Mouse (Mus musculus): Measurements from ENCODE around the gene 6030445D17Rik. TPM values are rescaled to one million over a fixed set of nuclear protein-coding genes. Genes with fewer than 3 reads are reported as not detected.

Gene 6030445D17Rik
- total RNA-seq, 4 experiments from 2014 or later = 0.41 to 0.70 (median 0.64) TPM

GRCm38 (mm10) chr4:136459210-136459609 lies 2.8 kb upstream of the 6030445D17Rik start:
- no peak for DNase-seq (ENCODE audit: low spot score in 2 of 2)

- DNase-seq (ENCODE audit: low spot score in 2 of 2) = no peak
Observed at GRCm38 (mm10) chr4:136461206-136461605, 844 bp upstream of the 6030445D17Rik start.

- DNase-seq (ENCODE audit: low spot score in 2 of 2) = peak in 1 of 2 experiments; percentile 20
Observed at GRCm38 (mm10) chr4:136461761-136462085, 327 bp upstream of the 6030445D17Rik start.

- DNase-seq (ENCODE audit: low spot score in 2 of 2) = no peak
Observed at GRCm38 (mm10) chr4:136462839-136463178, 759 bp downstream of the 6030445D17Rik start.

- no peak for DNase-seq (ENCODE audit: low spot score in 2 of 2)
Observed at GRCm38 (mm10) chr4:136463436-136463835, 1.4 kb downstream of the 6030445D17Rik start.

- no peak for DNase-seq (ENCODE audit: low spot score in 2 of 2)
Observed at GRCm38 (mm10) chr4:136466226-136466625, 4.2 kb downstream of the 6030445D17Rik start.

- peak; percentile 43 to 85 for DNase-seq (ENCODE audit: low spot score in 2 of 2)
Observed at GRCm38 (mm10) chr4:136468553-136469327, 6.7 kb downstream of the 6030445D17Rik start.

- peak; percentile 89 to 91 for DNase-seq (ENCODE audit: low spot score in 2 of 2)
Observed at GRCm38 (mm10) chr4:136469371-136469903, 7.4 kb downstream of the 6030445D17Rik start, which contains the start of gene Luzp1. Gene Luzp1, plus strand, starts transcription at chr4:136469761.

- DNase-seq (ENCODE audit: low spot score in 2 of 2) = no peak
Observed at GRCm38 (mm10) chr4:136469941-136470346, 7.9 kb downstream of the 6030445D17Rik start.

GRCm38 (mm10) chr4:136470347-136471071 lies 8.5 kb downstream of the 6030445D17Rik start:
- DNase-seq (ENCODE audit: low spot score in 2 of 2) = peak in 1 of 2 experiments; percentile 25

GRCm38 (mm10) chr4:136476692-136477091 lies 14.6 kb downstream of the 6030445D17Rik start:
- no peak for DNase-seq (ENCODE audit: low spot score in 2 of 2)

GRCm38 (mm10) chr4:136486549-136486948 lies 24.5 kb downstream of the 6030445D17Rik start:
- no peak for DNase-seq (ENCODE audit: low spot score in 2 of 2)

- no peak for DNase-seq (ENCODE audit: low spot score in 2 of 2)
Observed at GRCm38 (mm10) chr4:136495993-136496392, 33.9 kb downstream of the 6030445D17Rik start.

- DNase-seq (ENCODE audit: low spot score in 2 of 2) = no peak
Observed at GRCm38 (mm10) chr4:136505426-136506215, 43.6 kb downstream of the 6030445D17Rik start.

GRCm38 (mm10) chr4:136509857-136510256 lies 47.8 kb downstream of the 6030445D17Rik start:
- DNase-seq (ENCODE audit: low spot score in 2 of 2) = no peak

- no peak for DNase-seq (ENCODE audit: low spot score in 2 of 2)
Observed at GRCm38 (mm10) chr4:136511708-136512107, 49.7 kb downstream of the 6030445D17Rik start.

GRCm38 (mm10) chr4:136512905-136513304 lies 50.9 kb downstream of the 6030445D17Rik start:
- no peak for DNase-seq (ENCODE audit: low spot score in 2 of 2)

Measured in left cerebral cortex, adult 8-10 months (tissue).